Mouse (Mus musculus): ENCODE data around the gene Fam185a.

The Fam185a gene

DNA sequence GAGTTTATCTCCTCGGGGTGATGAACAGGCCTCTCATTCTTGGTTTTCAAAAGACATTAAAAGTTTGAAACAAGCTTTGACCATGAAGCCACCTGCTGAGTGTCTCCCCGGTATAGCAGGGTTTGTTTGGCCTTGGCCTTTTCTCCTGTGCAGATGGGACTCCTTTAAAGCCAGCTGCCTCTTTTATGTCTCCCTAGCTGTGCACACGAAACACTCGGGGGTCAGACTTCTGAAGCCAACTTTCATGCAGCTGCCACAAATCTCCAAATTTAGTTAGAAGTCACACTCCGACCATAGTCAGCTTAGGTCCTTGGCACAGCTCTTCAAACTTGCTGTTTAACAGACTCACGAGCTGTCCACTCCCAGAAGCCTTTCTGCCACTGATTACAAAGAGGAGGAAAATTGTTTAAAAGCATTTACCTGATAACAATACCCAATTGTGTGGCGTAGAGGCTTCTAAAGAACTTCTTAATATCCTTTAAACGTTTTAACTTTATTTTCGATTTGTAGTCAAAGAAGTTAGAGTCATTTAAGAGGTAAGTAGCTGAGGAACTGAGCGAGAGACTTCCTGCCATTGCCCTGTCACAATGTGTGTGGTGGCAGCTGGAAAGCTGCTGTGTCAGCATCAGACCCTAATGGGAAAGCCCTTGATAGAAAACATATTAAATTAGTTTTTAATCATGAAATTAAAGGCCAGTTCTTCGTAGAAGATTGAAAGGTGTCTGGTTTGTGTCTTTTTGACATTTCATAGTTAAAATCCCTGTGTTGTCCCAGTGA is 57.9 kb downstream of the Fam185a start:
- no peaks in the 10 kb centered on the region for H3K27me3 ChIP-seq (ENCODE audit: insufficient read depth, low read length)
- no peak for TF ChIP-seq POU5F1 (IDR thresholded peaks at IDR 0.05; ENCODE audit: borderline replicate concordance, low read length)
- TF ChIP-seq CTCF (conservative IDR thresholded peaks at IDR 0.05; ENCODE audit: low read length): no peak
- TF ChIP-seq NANOG (IDR thresholded peaks at IDR 0.05; ENCODE audit: borderline replicate concordance, low read length): no peak
- no peak overlapping the region for H3K4me3 ChIP-seq (replicated peaks; ENCODE audit: low read length)

DNA sequence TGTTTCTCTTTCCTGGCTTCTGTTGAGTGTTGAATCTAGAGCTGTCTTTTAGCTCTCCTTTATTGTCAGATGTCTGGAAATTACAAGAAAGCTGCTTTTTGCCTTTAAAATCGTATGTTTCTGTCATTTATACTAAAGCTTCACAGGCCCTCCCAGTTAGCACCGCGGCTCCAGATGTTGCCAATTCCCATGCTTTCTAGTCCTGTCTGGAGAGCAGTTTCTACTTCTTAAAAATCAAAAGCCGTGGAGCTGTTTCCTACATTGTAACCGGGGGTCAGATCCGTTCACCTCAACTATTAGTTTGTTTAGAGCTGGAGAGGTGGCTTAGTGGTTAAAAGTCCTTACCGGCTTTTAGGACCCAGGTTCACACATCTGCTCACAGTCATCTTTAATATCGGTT is 58.5 kb downstream of the Fam185a start:
- Histone ChIP-seq H3K4me1 (replicated peaks; ENCODE audit: low read depth, low read length) (no peaks in the 10 kb centered on the region), H3K9me3 (ENCODE audit: low read length) (no peaks in the 10 kb centered on the region), H3K4me3 (replicated peaks; ENCODE audit: low read length) (no peak overlapping the region), H3K27me3 (ENCODE audit: insufficient read depth, low read length) (no peaks in the 10 kb centered on the region), H3K36me3 (ENCODE audit: insufficient read depth, low read length) (peaks cover 38% of the 10 kb centered on the region)
- TF ChIP-seq POU5F1 (IDR thresholded peaks at IDR 0.05; ENCODE audit: borderline replicate concordance, low read length) (no peak), NANOG (IDR thresholded peaks at IDR 0.05; ENCODE audit: borderline replicate concordance, low read length) (no peak), CTCF (conservative IDR thresholded peaks at IDR 0.05; ENCODE audit: low read length) (no peak)

More for the DNA sequence above, 57.9 kb downstream of the Fam185a start:
- Histone ChIP-seq H3K9me3 (ENCODE audit: low read length) (no peaks in the 10 kb centered on the region), H3K36me3 (ENCODE audit: insufficient read depth, low read length) (peaks cover 39% of the 10 kb centered on the region), H3K4me1 (replicated peaks; ENCODE audit: low read depth, low read length) (no peaks in the 10 kb centered on the region)

DNA sequence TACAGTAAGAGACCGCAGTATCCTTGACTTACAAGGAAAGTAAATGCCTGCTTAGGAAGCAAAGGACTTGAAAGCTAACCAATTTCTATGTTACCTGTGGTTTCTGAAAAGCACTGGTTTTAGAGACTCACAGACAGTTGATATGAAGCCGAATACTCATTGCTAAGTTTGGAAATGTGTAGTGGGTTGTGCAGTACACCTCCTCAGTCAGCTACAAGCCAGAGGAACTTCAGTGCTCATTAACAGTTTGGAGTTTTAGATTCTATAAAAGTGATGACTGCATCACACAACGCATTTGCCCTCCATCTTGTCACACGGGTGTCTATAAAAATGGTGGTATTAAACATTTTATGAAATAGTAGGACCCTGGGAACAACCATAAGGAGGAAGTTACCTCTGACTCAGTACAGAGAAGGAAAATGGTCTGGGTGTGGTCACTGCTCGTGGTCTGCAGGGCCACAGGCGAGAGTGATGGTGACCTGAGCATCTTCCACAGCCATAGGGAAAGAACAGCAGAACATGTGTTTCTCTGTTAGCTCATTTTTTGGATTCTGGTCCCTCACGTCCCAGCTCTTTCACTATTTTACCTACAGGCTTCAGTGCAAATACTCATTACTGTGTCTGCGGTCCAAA is 60.6 kb downstream of the Fam185a start:
- Histone ChIP-seq H3K36me3 (ENCODE audit: insufficient read depth, low read length) (peaks cover 19% of the 10 kb centered on the region), H3K27me3 (ENCODE audit: insufficient read depth, low read length) (no peaks in the 10 kb centered on the region), H3K9me3 (ENCODE audit: low read length) (no peaks in the 10 kb centered on the region), H3K4me1 (replicated peaks; ENCODE audit: low read depth, low read length) (no peaks in the 10 kb centered on the region), H3K4me3 (replicated peaks; ENCODE audit: low read length) (no peak overlapping the region)
- TF ChIP-seq NANOG (IDR thresholded peaks at IDR 0.05; ENCODE audit: borderline replicate concordance, low read length): no peak
- no peak for TF ChIP-seq CTCF (conservative IDR thresholded peaks at IDR 0.05; ENCODE audit: low read length)
- TF ChIP-seq POU5F1 (IDR thresholded peaks at IDR 0.05; ENCODE audit: borderline replicate concordance, low read length): no peak

DNA sequence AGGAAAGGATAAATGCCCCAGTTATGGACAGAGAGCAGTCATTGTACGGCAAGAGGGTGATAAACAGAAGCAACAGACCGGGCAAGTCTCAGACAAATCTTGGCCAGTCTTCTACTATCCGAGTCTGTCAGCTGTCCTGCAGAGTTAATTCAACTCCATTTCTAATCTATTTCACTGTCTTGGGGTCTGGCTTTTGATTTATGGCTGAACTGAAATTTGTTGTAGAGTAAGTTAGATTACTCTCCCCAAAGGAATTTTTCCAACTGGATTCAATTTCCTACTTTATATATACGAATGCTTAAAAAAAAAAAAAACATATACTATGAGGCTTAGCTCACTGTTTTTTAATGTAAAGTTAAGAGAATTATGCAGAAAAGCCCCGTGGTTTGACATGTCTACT is 62.0 kb downstream of the Fam185a start:
- Histone ChIP-seq H3K9me3 (ENCODE audit: low read length) (no peaks in the 10 kb centered on the region), H3K4me1 (replicated peaks; ENCODE audit: low read depth, low read length) (no peaks in the 10 kb centered on the region), H3K36me3 (ENCODE audit: insufficient read depth, low read length) (peaks cover 5% of the 10 kb centered on the region; the same call in 1 of the 2 replicates), H3K27me3 (ENCODE audit: insufficient read depth, low read length) (no peaks in the 10 kb centered on the region), H3K4me3 (replicated peaks; ENCODE audit: low read length) (no peak overlapping the region)
- TF ChIP-seq POU5F1 (IDR thresholded peaks at IDR 0.05; ENCODE audit: borderline replicate concordance, low read length): no peak
- no peak for TF ChIP-seq NANOG (IDR thresholded peaks at IDR 0.05; ENCODE audit: borderline replicate concordance, low read length)
- TF ChIP-seq CTCF (conservative IDR thresholded peaks at IDR 0.05; ENCODE audit: low read length): no peak

DNA sequence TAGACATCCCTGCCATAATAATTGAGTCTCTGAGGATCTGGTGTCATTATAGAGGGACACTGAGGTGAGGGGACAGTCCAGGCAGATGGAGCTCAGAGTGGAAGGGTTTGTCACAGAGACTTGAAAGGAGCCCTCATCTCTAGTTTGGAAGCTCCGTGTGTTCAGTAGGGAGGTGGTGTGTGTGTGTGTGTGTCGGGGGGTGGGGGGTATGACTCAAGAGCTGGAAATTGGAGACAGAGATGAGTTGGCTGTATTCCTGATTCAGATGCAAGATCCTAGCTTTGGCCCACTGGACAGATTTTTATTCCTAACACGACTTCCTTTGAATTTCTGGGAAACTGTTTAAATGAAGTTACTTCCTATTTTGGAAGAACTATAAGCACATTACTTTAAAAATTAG is 62.5 kb downstream of the Fam185a start:
- H3K4me1 ChIP-seq (replicated peaks; ENCODE audit: low read depth, low read length): no peaks in the 10 kb centered on the region
- TF ChIP-seq NANOG (IDR thresholded peaks at IDR 0.05; ENCODE audit: borderline replicate concordance, low read length) (no peak), POU5F1 (IDR thresholded peaks at IDR 0.05; ENCODE audit: borderline replicate concordance, low read length) (no peak), CTCF (conservative IDR thresholded peaks at IDR 0.05; ENCODE audit: low read length) (no peak)
- no peaks in the 10 kb centered on the region for H3K9me3 ChIP-seq (ENCODE audit: low read length)

DNA sequence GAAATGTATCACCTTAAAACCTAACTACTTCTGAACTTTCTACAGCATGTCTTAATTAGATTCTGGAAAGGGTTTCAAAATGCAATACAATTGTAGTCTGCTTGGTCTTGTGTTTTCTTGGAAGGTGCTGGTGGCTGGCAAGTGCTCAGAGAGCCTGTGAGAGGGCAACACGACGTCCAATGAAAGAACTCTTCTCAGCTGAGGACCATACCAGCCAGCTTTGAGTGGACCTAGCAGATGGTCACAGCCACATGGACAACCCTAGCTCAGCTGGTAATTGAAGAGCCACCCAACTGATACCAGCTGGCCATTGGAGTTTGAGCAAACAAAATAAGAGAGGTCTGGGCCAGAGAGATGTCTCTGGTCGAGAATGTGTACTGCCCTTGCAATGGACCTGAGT is 63.0 kb downstream of the Fam185a start:
- Histone ChIP-seq H3K36me3 (ENCODE audit: insufficient read depth, low read length) (peaks cover 5% of the 10 kb centered on the region; the same call in 1 of the 2 replicates), H3K4me1 (replicated peaks; ENCODE audit: low read depth, low read length) (no peaks in the 10 kb centered on the region), H3K9me3 (ENCODE audit: low read length) (no peaks in the 10 kb centered on the region), H3K4me3 (replicated peaks; ENCODE audit: low read length) (no peak overlapping the region), H3K27me3 (ENCODE audit: insufficient read depth, low read length) (no peaks in the 10 kb centered on the region)
- no peak for TF ChIP-seq NANOG (IDR thresholded peaks at IDR 0.05; ENCODE audit: borderline replicate concordance, low read length)
- no peak for TF ChIP-seq CTCF (conservative IDR thresholded peaks at IDR 0.05; ENCODE audit: low read length)
- no peak for TF ChIP-seq POU5F1 (IDR thresholded peaks at IDR 0.05; ENCODE audit: borderline replicate concordance, low read length)

More for the DNA sequence above, 62.5 kb downstream of the Fam185a start:
- Histone ChIP-seq H3K27me3 (ENCODE audit: insufficient read depth, low read length) (no peaks in the 10 kb centered on the region), H3K36me3 (ENCODE audit: insufficient read depth, low read length) (peaks cover 5% of the 10 kb centered on the region; the same call in 1 of the 2 replicates), H3K4me3 (replicated peaks; ENCODE audit: low read length) (no peak overlapping the region)

DNA sequence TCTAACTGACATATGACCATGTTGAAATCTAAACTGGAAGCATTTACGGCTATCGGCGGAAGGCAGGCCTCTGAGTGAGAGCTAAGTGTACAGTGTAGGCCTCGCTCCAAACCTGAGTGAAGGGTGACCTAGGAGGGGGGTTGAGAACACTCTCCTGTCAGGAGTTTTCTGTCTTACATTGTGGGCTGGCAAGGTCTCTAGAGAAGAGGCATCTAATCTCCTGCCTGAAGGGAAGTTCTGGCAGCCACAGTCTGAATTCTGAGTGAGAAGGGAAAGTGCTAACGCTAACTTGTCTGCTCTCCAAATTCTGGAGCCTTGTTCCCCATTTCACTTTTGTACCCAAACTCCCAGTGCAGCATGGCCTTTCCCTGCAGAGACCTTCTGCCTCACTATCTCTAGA is 63.7 kb downstream of the Fam185a start:
- 0 out of 2 replicates have a peak, but pooled peaks cover 3% of the 10 kb centered on the region for H3K27me3 ChIP-seq (ENCODE audit: insufficient read depth, low read length)

DNA sequence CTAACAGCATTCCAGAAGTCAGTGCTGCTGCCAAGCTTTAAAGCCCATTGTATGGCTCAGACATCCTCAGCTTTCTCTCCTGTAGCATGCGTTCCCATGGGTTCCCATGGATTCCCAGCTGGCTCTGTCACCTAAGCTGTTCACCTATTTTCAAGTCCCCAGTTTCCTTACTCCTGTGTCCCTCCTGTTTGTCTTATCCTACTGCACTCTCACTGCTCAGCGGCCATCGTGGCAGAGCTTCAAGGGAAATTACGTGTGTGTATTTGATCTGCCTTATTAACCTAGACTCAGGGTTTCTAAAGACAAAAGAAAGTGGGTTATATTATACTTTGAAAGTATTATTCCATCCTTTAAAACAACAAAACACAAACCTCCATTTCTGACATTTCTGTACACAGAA is 64.4 kb downstream of the Fam185a start:
- Histone ChIP-seq H3K27me3 (ENCODE audit: insufficient read depth, low read length) (0 out of 2 replicates have a peak, but pooled peaks cover 3% of the 10 kb centered on the region), H3K4me3 (replicated peaks; ENCODE audit: low read length) (no peak overlapping the region), H3K9me3 (ENCODE audit: low read length) (no peaks in the 10 kb centered on the region), H3K36me3 (ENCODE audit: insufficient read depth, low read length) (peaks cover 1% of the 10 kb centered on the region; the same call in 1 of the 2 replicates), H3K4me1 (replicated peaks; ENCODE audit: low read depth, low read length) (no peaks in the 10 kb centered on the region)
- no peak for TF ChIP-seq POU5F1 (IDR thresholded peaks at IDR 0.05; ENCODE audit: borderline replicate concordance, low read length)
- TF ChIP-seq NANOG (IDR thresholded peaks at IDR 0.05; ENCODE audit: borderline replicate concordance, low read length): no peak
- no peak for TF ChIP-seq CTCF (conservative IDR thresholded peaks at IDR 0.05; ENCODE audit: low read length)

More for the DNA sequence above, 63.7 kb downstream of the Fam185a start:
- Histone ChIP-seq H3K4me3 (replicated peaks; ENCODE audit: low read length) (no peak overlapping the region), H3K4me1 (replicated peaks; ENCODE audit: low read depth, low read length) (no peaks in the 10 kb centered on the region), H3K36me3 (ENCODE audit: insufficient read depth, low read length) (peaks cover 5% of the 10 kb centered on the region; the same call in 1 of the 2 replicates), H3K9me3 (ENCODE audit: low read length) (no peaks in the 10 kb centered on the region)
- no peak for TF ChIP-seq CTCF (conservative IDR thresholded peaks at IDR 0.05; ENCODE audit: low read length)
- TF ChIP-seq NANOG (IDR thresholded peaks at IDR 0.05; ENCODE audit: borderline replicate concordance, low read length): no peak
- TF ChIP-seq POU5F1 (IDR thresholded peaks at IDR 0.05; ENCODE audit: borderline replicate concordance, low read length): no peak
